Mouse (Mus musculus) heart, postnatal 14 days (tissue): ENCODE measurements around the gene Btnl9. TPM values are rescaled to one million over a fixed set of nuclear protein-coding genes. Genes with fewer than 3 reads are reported as not detected.
"Not testable (repeated sequence)": the region's sequence is repeated elsewhere in the genome, so short reads cannot be mapped to it uniquely, and the experiment has no call there.

Experiments
- DNase-seq, 2 experiments: peaks; one replicate each; pipeline ENCODE4 v3.0.0; 2021 to 2022
- intact Hi-C: fragments of 180-260 bp; cut with DNase I; formaldehyde crosslinking; loops from one replicate; pipeline ENCODE4 v1.15.1; 2025
- long read RNA-seq, 2 experiments: library from polyadenylated mRNA; stranded (forward); transcript quantifications; one replicate each; pipeline ENCODE4 v2.0.0; 2021
- total RNA-seq, 2 experiments: library from RNA; stranded (reverse); gene quantifications; 2 replicates each; pipeline ENCODE4 v1.2.3; 2021

The Btnl9 gene
- total RNA-seq, result 10 to 100 TPM; 48.3 to 52.4 TPM
- long read RNA-seq, experiment 1, full-length matches to known transcripts, result 6 of 16 reads
- long read RNA-seq, experiment 1, partial matches to known transcripts, result 5 of 16 reads
- long read RNA-seq, experiment 1, other reads (novel, unspliced or antisense), result 5 of 16 reads
- long read RNA-seq, experiment 2, full-length matches to known transcripts, result 8 of 16 reads
- long read RNA-seq, experiment 2, partial matches to known transcripts, result 2 of 16 reads
- long read RNA-seq, experiment 2, other reads (novel, unspliced or antisense), result 6 of 16 reads

- no peak for DNase-seq
- intact Hi-C loops, result loop anchor here (2.0 to 10.0 kb wide), 3 partner anchors 76 to 348 kb away; partner anchors contain the start of gene Irgm1
Observed at GRCm38 (mm10) chr11:49186955-49187488, at the start of gene Btnl9. Gene Btnl9 (minus strand): TSS chr11:49187159.

- intact Hi-C loops, result no loop called here
- no peak for DNase-seq
Observed at GRCm38 (mm10) chr11:49235459-49236207, 48.7 kb upstream of the Btnl9 start.

GRCm38 (mm10) chr11:49232781-49233180, 45.8 kb upstream of the Btnl9 start:
- no peak for DNase-seq
- intact Hi-C loops, result no loop called here

- intact Hi-C loops, result no loop called here
- DNase-seq, result no peak
Observed at GRCm38 (mm10) chr11:49224455-49224854, 37.5 kb upstream of the Btnl9 start.

GRCm38 (mm10) chr11:49219271-49219670, 32.3 kb upstream of the Btnl9 start:
- intact Hi-C loops, result no loop called here
- DNase-seq, result no peak

GRCm38 (mm10) chr11:49213505-49213904, 26.5 kb upstream of the Btnl9 start:
- intact Hi-C loops, result no loop called here
- DNase-seq, result no peak

- DNase-seq, result no peak
- intact Hi-C loops, result no loop called here
Observed at GRCm38 (mm10) chr11:49212577-49212976, 25.6 kb upstream of the Btnl9 start.

GRCm38 (mm10) chr11:49207495-49207894, 20.5 kb upstream of the Btnl9 start:
- no peak for DNase-seq
- intact Hi-C loops, result loop anchor here (10.0 kb wide), 1 partner anchor 413 kb away; no protein-coding TSS in a partner anchor

GRCm38 (mm10) chr11:49205080-49205590, 18.2 kb upstream of the Btnl9 start:
- DNase-seq, result no peak
- intact Hi-C loops, result loop anchor here (10.0 kb wide), 1 partner anchor 410 kb away; no protein-coding TSS in a partner anchor

GRCm38 (mm10) chr11:49203771-49204497, 17.0 kb upstream of the Btnl9 start:
- intact Hi-C loops, result loop anchor here (2.0 to 10.0 kb wide), 4 partner anchors 47 to 409 kb away; partner anchors contain the start of genes Irgm1 and Trim41
- no peak for DNase-seq

- peak; percentile 94 to 96 for DNase-seq
- intact Hi-C loops, result loop anchor here (2.0 to 10.0 kb wide), 4 partner anchors 48 to 408 kb away; partner anchors contain the start of genes Irgm1 and Trim41
Observed at GRCm38 (mm10) chr11:49203129-49203768, 16.3 kb upstream of the Btnl9 start, which contains the start of gene Zfp62. Gene Zfp62 (plus strand): TSS chr11:49203292.

- peak; percentile 23 to 31 for DNase-seq
- intact Hi-C loops, result loop anchor here (2.0 to 10.0 kb wide), 4 partner anchors 48 to 408 kb away; partner anchors contain the start of genes Irgm1 and Trim41
Observed at GRCm38 (mm10) chr11:49202523-49203061, 15.6 kb upstream of the Btnl9 start.

- intact Hi-C loops, result loop anchor here (2.0 to 10.0 kb wide), 4 partner anchors 49 to 407 kb away; partner anchors contain the start of genes Irgm1 and Trim41
- DNase-seq, result no peak
Observed at GRCm38 (mm10) chr11:49202071-49202470, 15.1 kb upstream of the Btnl9 start.

GRCm38 (mm10) chr11:49201142-49201541, 14.2 kb upstream of the Btnl9 start:
- intact Hi-C loops, result loop anchor here (5.0 to 10.0 kb wide), 3 partner anchors 329 to 406 kb away; partner anchors contain the start of genes Irgm1 and Trim41
- no peak for DNase-seq

GRCm38 (mm10) chr11:49200666-49201065, 13.7 kb upstream of the Btnl9 start:
- no peak for DNase-seq
- intact Hi-C loops, result loop anchor here (5.0 to 10.0 kb wide), 3 partner anchors 328 to 406 kb away; partner anchors contain the start of genes Irgm1 and Trim41

GRCm38 (mm10) chr11:49195819-49196322, 8.9 kb upstream of the Btnl9 start:
- peak in 1 of 2 experiments; percentile 17 for DNase-seq
- intact Hi-C loops, result no loop called here

- intact Hi-C loops, result loop anchor here (5.0 kb wide), 1 partner anchor 218 kb away; no protein-coding TSS in a partner anchor
- not testable (repeated sequence) for DNase-seq
Observed at GRCm38 (mm10) chr11:49194771-49195170, 7.8 kb upstream of the Btnl9 start.

- no peak for DNase-seq
- intact Hi-C loops, result loop anchor here (5.0 kb wide), 1 partner anchor 221 kb away; no protein-coding TSS in a partner anchor
Observed at GRCm38 (mm10) chr11:49191083-49191482, 4.1 kb upstream of the Btnl9 start.
